Mouse (Mus musculus) olfactory bulb, adult 2 months (tissue): Measurements from ENCODE around the gene Cdyl. TPM values are rescaled to one million over a fixed set of nuclear protein-coding genes. Genes with fewer than 3 reads are reported as not detected.

ENCODE experiments used
- H3K27ac ChIP-seq: fragments of 200-500 bp; 2 replicates; pipeline ENCODE4 v1.5.1; 2012; ENCODE audit warnings: low read depth, low read length; ENCODE audit not compliant: insufficient read depth
- H3K4me1 ChIP-seq: fragments of 200-500 bp; 2 replicates; pipeline ENCODE4 v1.6.1; 2012; ENCODE audit warnings: low read length; ENCODE audit not compliant: control insufficient read depth, insufficient read depth
- H3K4me3 ChIP-seq: fragments of 200-500 bp; 2 replicates; pipeline ENCODE4 v1.5.1; 2012; ENCODE audit warnings: mild to moderate bottlenecking, low read depth, low read length, moderate library complexity; ENCODE audit not compliant: insufficient read depth
- CTCF ChIP-seq: fragments of 200-500 bp; IDR thresholded peaks from 2 replicates; pipeline ENCODE4 v1.5.1; 2012; ENCODE audit warnings: low read depth, mild to moderate bottlenecking, low read length, moderate library complexity; ENCODE audit not compliant: insufficient read depth
- POLR2A ChIP-seq: fragments of 200-500 bp; IDR thresholded peaks from 2 replicates; pipeline ENCODE4 v1.6.1; 2012; ENCODE audit warnings: mild to moderate bottlenecking, low read depth, low read length, moderate library complexity; ENCODE audit not compliant: insufficient read depth
- WGBS: fragments of 180-500 bp; shearing (Covaris S2); methylation state at CpG from one replicate; pipeline ENCODE4 v1.1.7; 2018; 5-methylcytosine and 5-hydroxymethylcytosine counted together
- polyA plus RNA-seq: library from polyadenylated mRNA; stranded (reverse); fragments of >200 nt; gene quantifications from 2 replicates; pipeline ENCODE4 v1.2.4, GENCODE M21; 2012; ENCODE audit warnings: low replicate concordance; ENCODE audit not compliant: missing spikeins, insufficient read depth, insufficient read length

Cdyl gene
- polyA plus RNA-seq, 1 experiment = not detected

GRCm38 (mm10) chr13:35647132-35647823, 12.4 kb upstream of the Cdyl start:
- no peak for TF ChIP-seq POLR2A
- TF ChIP-seq CTCF = no peak
- Histone ChIP-seq H3K4me1 (no peaks in the 10 kb centered on the region), H3K27ac (no peak overlapping the region), H3K4me3 (no peak overlapping the region)
- 83% methylated on average over 1 of the region's 1 CpGs for WGBS

- Histone ChIP-seq H3K4me1 (no peaks in the 10 kb centered on the region), H3K27ac (no peak overlapping the region), H3K4me3 (no peak overlapping the region)
- 92% methylated on average over 11 of the region's 11 CpGs for WGBS
- TF ChIP-seq CTCF (no peak), POLR2A (no peak)
Observed at GRCm38 (mm10) chr13:35650284-35650872, 9.3 kb upstream of the Cdyl start.

GRCm38 (mm10) chr13:35652851-35653250, 6.8 kb upstream of the Cdyl start:
- Histone ChIP-seq H3K4me3 (no peak overlapping the region), H3K4me1 (no peaks in the 10 kb centered on the region), H3K27ac (no peak overlapping the region)
- no peak for TF ChIP-seq CTCF
- no peak for TF ChIP-seq POLR2A
- 54% methylated on average over 4 of the region's 4 CpGs for WGBS

DNA sequence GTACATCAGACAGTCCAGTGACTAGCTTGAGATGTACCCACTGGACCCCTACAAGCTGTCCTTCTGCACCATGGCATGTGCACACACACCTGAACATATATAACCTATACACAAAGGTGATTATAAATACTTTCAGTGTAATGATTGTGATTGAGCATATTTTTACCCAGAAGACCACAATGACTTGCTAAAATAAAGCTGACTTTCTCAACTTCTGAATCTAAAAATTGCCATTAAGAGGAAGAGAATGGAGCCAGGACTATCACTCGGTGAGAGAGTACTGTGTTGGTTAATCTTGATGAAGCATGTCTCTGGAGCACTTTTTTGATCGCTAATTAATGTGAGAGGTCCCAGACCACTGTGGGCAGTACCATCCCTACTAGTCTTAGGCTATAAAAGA, 2.8 kb upstream of the Cdyl start:
- TF ChIP-seq CTCF (no peak), POLR2A (no peak)
- Histone ChIP-seq H3K4me3 (no peak overlapping the region), H3K27ac (no peak overlapping the region), H3K4me1 (no peaks in the 10 kb centered on the region)
- WGBS = 85% methylated on average over 2 of the region's 2 CpGs

- no peak overlapping the region for H3K4me3 ChIP-seq
- H3K27ac ChIP-seq = no peak overlapping the region
- no peak for TF ChIP-seq POLR2A
- no peak for TF ChIP-seq CTCF
- H3K4me1 ChIP-seq = no peaks in the 10 kb centered on the region
- WGBS = 93% methylated on average over 3 of the region's 3 CpGs
Observed at GRCm38 (mm10) chr13:35665456-35665855, 5.8 kb downstream of the Cdyl start.

DNA sequence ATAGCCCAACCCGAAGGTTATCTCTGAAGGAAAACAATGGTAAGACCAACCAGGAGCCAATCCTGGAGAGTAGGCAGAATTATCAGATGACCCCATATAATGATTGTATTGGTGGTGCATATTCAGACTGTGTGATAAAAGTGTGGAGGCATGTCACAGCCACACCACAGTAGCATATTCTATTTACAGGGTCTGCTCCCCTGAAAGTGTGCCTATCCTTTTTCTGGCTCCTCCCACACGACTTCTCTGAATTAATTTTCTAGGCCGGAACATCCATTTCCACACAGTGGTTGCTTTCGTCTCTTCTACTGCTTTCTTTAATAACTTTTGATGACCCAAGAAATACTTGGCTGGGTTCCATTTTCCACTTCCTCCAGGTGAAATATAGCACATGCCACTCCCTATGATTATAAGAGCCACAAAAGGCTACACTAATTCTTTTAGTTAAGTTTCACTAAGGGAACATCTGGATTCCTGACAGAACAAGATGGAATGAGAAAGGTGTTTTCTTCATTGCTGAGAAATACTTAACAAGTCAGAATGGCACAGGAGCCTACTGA, 10.4 kb downstream of the Cdyl start:
- Histone ChIP-seq H3K27ac (no peak overlapping the region), H3K4me1 (no peaks in the 10 kb centered on the region), H3K4me3 (no peak overlapping the region)
- 80% methylated on average over 4 of the region's 4 CpGs for WGBS
- TF ChIP-seq POLR2A = no peak
- TF ChIP-seq CTCF = no peak

GRCm38 (mm10) chr13:35670875-35671274, 11.2 kb downstream of the Cdyl start:
- no peak overlapping the region for H3K4me3 ChIP-seq
- no peak overlapping the region for H3K27ac ChIP-seq
- no peak for TF ChIP-seq POLR2A
- TF ChIP-seq CTCF = no peak
- WGBS = 43% methylated on average over 4 of the region's 4 CpGs
- no peaks in the 10 kb centered on the region for H3K4me1 ChIP-seq

DNA sequence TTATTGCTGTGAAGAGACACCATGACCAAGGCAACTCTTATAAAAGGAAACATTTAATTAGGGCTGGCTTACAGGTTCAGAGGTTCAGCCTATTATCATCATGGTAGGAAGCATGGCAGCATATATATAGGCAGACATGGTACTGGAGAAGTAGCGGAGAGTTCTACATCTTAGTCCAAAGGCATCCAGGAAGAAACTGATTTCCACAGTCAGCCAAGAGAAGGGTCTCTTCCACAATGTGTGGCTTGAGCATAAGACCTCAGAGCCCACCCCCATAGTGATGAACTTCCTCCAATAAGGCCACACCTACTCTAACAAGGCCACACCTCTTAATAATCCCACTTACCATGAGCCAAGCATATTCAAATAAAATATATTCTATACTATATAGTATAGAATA, 17.3 kb downstream of the Cdyl start:
- no peak overlapping the region for H3K27ac ChIP-seq
- no peak for TF ChIP-seq POLR2A
- no peak for TF ChIP-seq CTCF
- WGBS = 96% methylated on average over 1 of the region's 1 CpGs
- no peak overlapping the region for H3K4me3 ChIP-seq
- H3K4me1 ChIP-seq = no peaks in the 10 kb centered on the region

DNA sequence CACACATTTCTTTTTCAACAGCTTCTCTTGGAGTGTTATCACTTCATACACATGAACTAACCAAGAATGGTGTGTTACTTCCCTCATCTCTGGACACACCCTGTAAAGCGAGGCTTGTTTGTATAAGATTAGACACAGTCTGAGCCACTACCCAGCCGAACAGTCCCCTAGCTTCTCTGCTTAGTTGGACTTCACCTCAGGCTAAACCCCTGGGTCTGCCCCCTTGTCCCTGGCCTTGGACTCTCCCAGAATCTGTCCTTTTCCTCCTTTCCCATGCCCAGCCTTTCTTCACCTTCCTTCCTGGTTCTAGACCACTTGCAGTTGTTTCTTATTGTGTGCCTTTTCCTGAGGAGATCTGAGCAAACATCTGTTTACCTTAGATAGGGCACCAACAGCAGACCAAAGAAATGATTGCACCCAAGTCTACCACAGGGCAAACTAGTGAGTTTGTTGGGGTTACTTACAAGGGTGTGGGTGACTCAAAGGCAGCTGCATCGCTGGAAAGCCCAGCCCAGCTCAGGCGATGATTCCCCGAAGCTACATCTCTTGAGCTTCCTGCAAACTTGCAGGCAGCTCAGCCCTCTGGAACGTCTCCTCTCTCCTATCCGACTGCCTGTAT, 17.9 kb downstream of the Cdyl start:
- H3K27ac ChIP-seq = no peak overlapping the region
- 84% methylated on average over 7 of the region's 7 CpGs for WGBS
- H3K4me1 ChIP-seq = no peaks in the 10 kb centered on the region
- no peak for TF ChIP-seq CTCF
- no peak for TF ChIP-seq POLR2A
- H3K4me3 ChIP-seq = no peak overlapping the region
